Mouse (Mus musculus) bone marrow, adult 2 months (tissue): ENCODE results near the gene Otud7b.

Experiments
- CTCF ChIP-seq: fragments of 200-500 bp; IDR thresholded peaks from 2 replicates; pipeline ENCODE4 v1.5.1; 2011; ENCODE audit warnings: low read length, control low read depth; ENCODE audit not compliant: control insufficient read depth, insufficient read depth
- POLR2A ChIP-seq: fragments of 200-500 bp; IDR thresholded peaks from 2 replicates; pipeline ENCODE4 v1.6.1; 2011; ENCODE audit warnings: low read depth, mild to moderate bottlenecking, control low read depth, low read length, borderline replicate concordance; ENCODE audit not compliant: control insufficient read depth

GRCm38 (mm10) chr3:96151836-96152235 is 47.5 kb downstream of the Otud7b start:
- TF ChIP-seq CTCF = no peak
- no peak for TF ChIP-seq POLR2A
